Mouse (Mus musculus) midbrain, embryonic 11.5 days (tissue): ENCODE measurements around the gene Adam23. TPM values are rescaled to one million over a fixed set of nuclear protein-coding genes. Genes with fewer than 3 reads are reported as not detected.
A peak's percentile ranks its signal among the peaks of the same experiment; 100 is the strongest.

Experiments
- ATAC-seq: fragments of 200-750 bp; cut with Nextera tagmentation; 2 replicates; pipeline ENCODE4 v1.8.0; 2017; ENCODE audit warnings: moderate TSS enrichment, moderate library complexity; ENCODE audit not compliant: low FRiP score
- DNase-seq: peaks from one replicate; pipeline ENCODE4 v3.0.0; 2015; ENCODE audit warnings: low spot score; ENCODE audit errors: missing footprints
- H3K27ac ChIP-seq: fragments of 300-500 bp; sonication (generic); 2 replicates; pipeline ENCODE4 v1.5.1; 2014; ENCODE audit warnings: low read depth, low read length
- H3K27me3 ChIP-seq: fragments of 300-500 bp; sonication (generic); 2 replicates; pipeline ENCODE4 v1.6.1; 2014; ENCODE audit warnings: mild to moderate bottlenecking, low read length, moderate library complexity, mixed read lengths; ENCODE audit not compliant: control insufficient read depth, insufficient read depth
- H3K36me3 ChIP-seq: fragments of 300-500 bp; sonication (generic); 2 replicates; pipeline ENCODE4 v1.6.1; 2014; ENCODE audit warnings: mild to moderate bottlenecking, low read length, moderate library complexity, mixed read lengths; ENCODE audit not compliant: control insufficient read depth, insufficient read depth
- H3K4me1 ChIP-seq: fragments of 300-500 bp; sonication (generic); 2 replicates; pipeline ENCODE4 v1.6.1; 2014; ENCODE audit warnings: low read length; ENCODE audit not compliant: control insufficient read depth, insufficient read depth
- H3K4me2 ChIP-seq: fragments of 300-500 bp; sonication (generic); 2 replicates; pipeline ENCODE4 v1.6.1; 2014; ENCODE audit warnings: mild to moderate bottlenecking, moderate library complexity
- H3K4me3 ChIP-seq: fragments of 300-500 bp; sonication (generic); 2 replicates; pipeline ENCODE4 v1.5.1; 2014; ENCODE audit warnings: low read depth, low read length
- H3K9ac ChIP-seq: fragments of 300-500 bp; sonication (generic); 2 replicates; pipeline ENCODE4 v1.6.1; 2014; ENCODE audit warnings: low read length
- H3K9me3 ChIP-seq: fragments of 300-500 bp; sonication (generic); 2 replicates; pipeline ENCODE4 v1.6.1; 2016; ENCODE audit warnings: low read length; ENCODE audit not compliant: control insufficient read depth
- WGBS: fragments of 180-500 bp; shearing (Covaris S2); extraction: QIAGEN DNeasy Blood & Tissue Kit; methylation state at CpG from one replicate; pipeline ENCODE4 v1.1.7; 2014; 5-methylcytosine and 5-hydroxymethylcytosine counted together
- polyA plus RNA-seq: library from polyadenylated mRNA; unstranded; fragments of >200 nt; fragmentation: Nextera tagmentation; extraction: Ambion mirVana; gene quantifications from 2 replicates; pipeline ENCODE4 v1.2.1, GENCODE M21; 2014

The Adam23 gene
- polyA plus RNA-seq, 1 experiment from 2014 or later, result 8.0 TPM

DNA sequence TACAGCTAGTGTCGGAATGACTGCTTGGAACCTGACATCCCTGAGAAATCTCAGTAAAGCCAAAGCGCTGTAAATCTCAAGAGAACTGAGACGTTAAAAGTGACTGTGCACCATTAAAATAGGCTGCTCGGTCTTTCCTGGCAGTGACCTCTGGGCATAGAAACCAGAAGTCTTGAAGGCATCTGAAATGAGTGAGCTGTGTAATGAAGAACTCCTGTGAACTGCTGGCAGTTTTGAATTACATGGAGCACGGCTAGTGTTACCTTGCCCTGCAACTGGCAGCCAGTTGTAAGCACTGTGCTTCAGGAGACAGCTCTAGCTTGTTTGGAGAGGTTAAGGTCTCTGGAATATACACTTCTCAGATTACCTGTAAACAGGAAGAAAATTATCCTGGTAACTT lies 107.3 kb downstream of the Adam23 start:
- no peaks in the 10 kb centered on the region for H3K27me3 ChIP-seq
- no peaks in the 10 kb centered on the region for H3K36me3 ChIP-seq
- no peaks in the 10 kb centered on the region for H3K9me3 ChIP-seq
- no peak overlapping the region for H3K27ac ChIP-seq
- H3K4me1 ChIP-seq, result no peaks in the 10 kb centered on the region
- ATAC-seq (no peak), DNase-seq (no peak)
- no peak overlapping the region for H3K4me3 ChIP-seq
- no peak overlapping the region for H3K9ac ChIP-seq
- WGBS, result 74% methylated on average over 5 of the region's 5 CpGs
- no peak overlapping the region for H3K4me2 ChIP-seq

DNA sequence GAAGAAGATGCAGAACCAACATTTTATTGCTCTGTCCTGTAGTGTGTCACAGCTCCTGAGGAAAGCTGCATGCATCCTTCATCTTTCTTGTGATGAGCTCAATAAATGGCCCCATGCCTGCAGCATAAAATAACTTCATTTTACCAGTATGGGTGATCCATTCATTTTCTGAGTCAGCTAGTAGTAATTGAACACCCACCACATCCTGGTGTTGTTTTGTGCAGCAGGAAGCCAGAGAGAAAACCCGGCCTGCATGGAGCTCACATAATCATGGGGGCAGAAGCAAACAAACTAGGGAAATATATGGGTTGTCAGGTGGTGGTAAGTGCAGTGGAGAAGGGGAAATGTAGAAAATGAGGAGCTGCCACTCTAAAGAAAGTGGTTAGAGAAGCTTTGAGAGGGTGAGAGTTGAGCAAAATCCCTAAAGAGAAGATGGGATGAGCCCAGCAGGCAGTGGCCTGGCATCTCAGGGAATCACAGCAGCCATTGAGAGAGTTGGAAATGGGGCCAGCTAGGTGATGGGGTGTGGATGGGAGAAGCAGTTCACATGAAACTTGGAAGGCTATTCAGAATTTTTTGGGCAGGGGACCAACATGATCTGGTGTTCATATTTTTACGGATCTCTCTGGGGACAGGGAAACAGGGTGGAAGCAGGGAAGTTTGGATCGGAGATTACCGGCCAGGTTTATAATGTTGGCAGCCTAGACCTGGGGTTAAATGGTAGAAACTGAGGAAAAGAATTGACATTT lies 116.3 kb downstream of the Adam23 start:
- WGBS, result 88% methylated on average over 4 of the region's 4 CpGs
- H3K27me3 ChIP-seq, result no peaks in the 10 kb centered on the region; the same call in 1 of the 2 replicates
- no peak overlapping the region for H3K4me3 ChIP-seq
- H3K27ac ChIP-seq, result no peak overlapping the region
- DNase-seq (no peak), ATAC-seq (no peak)
- H3K4me1 ChIP-seq, result peaks cover 5% of the 10 kb centered on the region
- no peak overlapping the region for H3K9ac ChIP-seq
- no peak overlapping the region for H3K4me2 ChIP-seq
- no peaks in the 10 kb centered on the region for H3K36me3 ChIP-seq
- H3K9me3 ChIP-seq, result no peaks in the 10 kb centered on the region

DNA sequence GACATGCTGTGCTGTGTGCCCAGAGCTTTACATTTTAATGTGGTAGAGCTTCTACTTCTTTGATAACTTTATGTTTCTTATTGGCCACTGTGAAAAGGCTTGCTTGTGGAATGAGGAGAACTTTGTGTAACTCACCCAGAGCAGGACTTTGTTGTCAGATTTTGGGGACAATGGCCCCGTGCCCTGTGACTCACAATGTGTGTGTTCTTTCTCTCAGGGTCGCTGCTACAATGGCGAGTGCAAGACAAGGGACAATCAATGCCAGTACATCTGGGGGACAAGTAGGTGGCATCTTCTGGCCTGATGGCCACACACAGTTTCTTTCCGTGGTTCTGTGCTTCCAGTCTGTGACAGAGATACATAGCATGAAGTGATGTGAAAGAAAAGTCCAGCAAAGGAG lies 118.2 kb downstream of the Adam23 start:
- 0 out of 2 replicates have a peak, but pooled peaks have one; percentile 63 for ATAC-seq
- Histone ChIP-seq H3K36me3 (no peaks in the 10 kb centered on the region), H3K27me3 (no peaks in the 10 kb centered on the region; the same call in 1 of the 2 replicates), H3K27ac (no peak overlapping the region; the same call in 1 of the 2 replicates), H3K4me1 (peaks cover 5% of the 10 kb centered on the region), H3K4me2 (no peak overlapping the region), H3K4me3 (no peak overlapping the region), H3K9me3 (no peaks in the 10 kb centered on the region), H3K9ac (no peak overlapping the region)
- no peak for DNase-seq
- 33% methylated on average over 4 of the region's 4 CpGs for WGBS

DNA sequence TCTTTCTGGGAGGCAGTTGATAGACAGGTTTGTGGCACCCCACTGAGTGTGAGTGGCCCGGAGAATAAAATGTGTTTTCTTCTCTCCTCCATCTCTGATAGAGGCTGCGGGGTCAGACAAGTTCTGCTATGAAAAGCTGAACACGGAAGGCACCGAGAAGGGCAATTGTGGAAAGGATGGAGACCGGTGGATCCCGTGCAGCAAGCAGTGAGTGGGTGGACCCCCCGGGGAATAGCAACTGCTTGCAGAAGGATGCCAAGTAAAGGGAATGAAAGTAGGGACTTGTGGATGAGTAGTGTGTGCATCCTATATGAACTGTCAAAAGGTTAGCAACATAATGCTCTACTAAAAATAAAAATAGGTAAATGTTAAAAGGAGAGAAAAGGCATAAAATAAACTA lies 120.8 kb downstream of the Adam23 start:
- H3K27ac ChIP-seq, result no peak overlapping the region
- H3K4me2 ChIP-seq, result no peak overlapping the region
- ATAC-seq, result no peak
- H3K4me3 ChIP-seq, result no peak overlapping the region
- H3K4me1 ChIP-seq, result peaks cover 5% of the 10 kb centered on the region
- no peaks in the 10 kb centered on the region for H3K9me3 ChIP-seq
- no peak for DNase-seq
- H3K27me3 ChIP-seq, result no peaks in the 10 kb centered on the region; the same call in 1 of the 2 replicates
- no peaks in the 10 kb centered on the region for H3K36me3 ChIP-seq
- H3K9ac ChIP-seq, result no peak overlapping the region
- WGBS, result 34% methylated on average over 7 of the region's 7 CpGs

DNA sequence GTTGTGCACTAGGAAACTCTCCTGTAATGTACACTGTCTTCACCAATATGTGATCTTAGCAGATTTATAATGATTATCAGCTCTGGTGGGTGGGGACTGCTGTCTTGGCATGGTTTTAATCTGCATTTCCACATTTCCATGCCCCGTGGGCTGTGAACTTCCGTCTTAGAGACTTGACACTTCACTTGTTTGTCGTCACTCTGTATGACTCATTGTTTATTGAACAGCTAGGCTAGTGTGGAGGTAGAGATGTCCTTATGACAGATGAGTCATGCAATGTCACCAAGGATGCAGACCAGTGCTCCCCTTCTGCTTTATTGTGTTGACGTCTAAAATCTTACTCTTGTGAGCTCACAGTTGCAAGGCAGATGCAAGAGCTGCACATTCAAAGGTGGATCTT lies 121.3 kb downstream of the Adam23 start:
- Histone ChIP-seq H3K27me3 (no peaks in the 10 kb centered on the region; the same call in 1 of the 2 replicates), H3K4me3 (no peak overlapping the region), H3K4me2 (no peak overlapping the region), H3K36me3 (no peaks in the 10 kb centered on the region), H3K27ac (no peak overlapping the region), H3K9me3 (no peaks in the 10 kb centered on the region), H3K9ac (no peak overlapping the region), H3K4me1 (peaks cover 5% of the 10 kb centered on the region)
- no peak for DNase-seq
- 81% methylated on average over 4 of the region's 4 CpGs for WGBS
- no peak for ATAC-seq

DNA sequence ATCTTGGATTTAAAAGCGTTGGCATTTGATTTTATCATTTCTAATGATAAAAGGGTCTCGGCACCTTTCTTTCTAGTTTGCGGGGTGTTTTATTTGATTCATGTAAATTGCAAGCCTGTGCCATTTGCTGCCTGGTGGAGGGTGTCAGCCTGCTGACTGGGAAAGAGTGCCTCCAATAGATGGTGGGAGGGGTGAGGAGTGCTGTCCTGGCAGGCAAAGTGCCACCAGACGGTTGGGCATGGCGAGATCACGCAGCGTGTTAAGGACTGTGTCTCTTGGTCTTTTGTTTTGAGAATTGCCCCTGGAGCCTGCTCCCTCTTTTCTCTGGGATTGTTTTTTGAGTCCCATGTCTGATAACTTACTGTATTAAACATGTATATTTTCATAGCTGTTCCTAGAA lies 126.5 kb downstream of the Adam23 start:
- H3K27ac ChIP-seq, result no peak overlapping the region
- H3K27me3 ChIP-seq, result no peaks in the 10 kb centered on the region
- ATAC-seq (no peak), DNase-seq (no peak)
- H3K9ac ChIP-seq, result no peak overlapping the region
- WGBS, result 80% methylated on average over 7 of the region's 7 CpGs
- no peak overlapping the region for H3K4me3 ChIP-seq
- no peaks in the 10 kb centered on the region for H3K9me3 ChIP-seq
- peaks cover 19% of the 10 kb centered on the region for H3K4me1 ChIP-seq
- H3K36me3 ChIP-seq, result no peaks in the 10 kb centered on the region
- no peak overlapping the region for H3K4me2 ChIP-seq

DNA sequence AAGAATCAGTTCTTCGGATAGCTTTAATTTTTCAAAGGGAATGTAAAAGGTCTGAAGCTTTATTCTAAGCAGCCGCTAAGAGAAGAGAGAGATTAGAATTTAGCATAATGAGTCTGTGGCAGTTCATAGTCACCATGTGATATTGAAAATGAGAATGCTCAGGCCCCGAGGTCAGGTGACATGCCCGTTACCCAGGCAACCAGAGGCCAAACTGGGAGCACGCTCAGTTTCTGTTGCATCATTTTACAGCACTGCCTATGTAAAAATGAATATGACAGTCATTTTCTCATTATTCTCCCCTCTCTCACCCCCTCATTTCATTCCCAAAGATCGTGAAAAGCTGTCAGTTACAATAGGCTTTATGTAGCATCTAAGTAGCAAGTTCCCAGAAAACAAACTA lies 127.7 kb downstream of the Adam23 start:
- Histone ChIP-seq H3K9me3 (no peaks in the 10 kb centered on the region), H3K27ac (no peak overlapping the region)
- peak; percentile 91 for DNase-seq

DNA sequence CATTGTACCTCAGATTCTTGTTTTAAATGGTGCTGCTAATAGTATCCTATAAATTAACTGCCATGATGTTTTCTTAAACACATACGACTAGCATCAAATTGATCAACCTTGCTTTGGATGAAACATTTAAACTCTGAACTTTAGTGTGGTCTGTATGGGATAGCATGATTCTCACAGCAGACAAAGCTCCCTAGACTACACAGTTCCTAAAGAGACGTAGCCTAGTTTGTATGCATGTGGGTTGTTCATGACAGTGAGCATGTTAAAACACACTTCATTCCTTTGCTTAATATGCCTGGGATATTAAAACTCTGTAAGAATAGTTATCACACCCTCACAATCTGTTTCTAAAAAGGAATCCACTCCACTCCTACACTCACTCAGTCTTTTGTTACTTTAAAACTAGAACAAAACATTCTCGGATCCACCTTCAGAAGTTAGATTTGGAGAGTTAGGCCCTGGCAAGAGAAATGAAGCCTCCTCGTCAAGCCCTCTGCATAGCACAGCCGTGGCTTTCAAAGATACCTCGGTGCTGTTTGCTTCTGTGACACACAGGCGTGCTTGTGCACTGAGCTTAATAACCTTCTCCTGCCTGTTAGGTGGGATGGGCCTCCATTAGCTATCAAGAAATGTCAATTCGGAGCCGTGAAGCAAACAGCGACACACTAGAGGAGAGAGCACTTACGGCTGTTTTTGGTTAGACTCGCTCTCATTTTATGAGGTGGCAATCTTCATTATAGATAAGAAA lies 128.3 kb downstream of the Adam23 start:
- H3K4me2 ChIP-seq, result no peak overlapping the region
- no peaks in the 10 kb centered on the region for H3K36me3 ChIP-seq
- H3K9me3 ChIP-seq, result no peaks in the 10 kb centered on the region
- ATAC-seq, result peak; percentile 69
- peak overlapping the region; percentile 32 for H3K27ac ChIP-seq
- H3K4me1 ChIP-seq, result peaks cover 19% of the 10 kb centered on the region
- 68% methylated on average over 12 of the region's 12 CpGs for WGBS
- H3K4me3 ChIP-seq, result no peak overlapping the region
- peak; percentile 85 for DNase-seq
- no peaks in the 10 kb centered on the region for H3K27me3 ChIP-seq
- H3K9ac ChIP-seq, result peak overlapping the region; percentile 41

More for the DNA sequence above, 127.7 kb downstream of the Adam23 start:
- Histone ChIP-seq H3K4me3 (no peak overlapping the region), H3K4me2 (peak overlapping the region; percentile 1; the same call in 1 of the 2 replicates), H3K27me3 (no peaks in the 10 kb centered on the region), H3K4me1 (peaks cover 19% of the 10 kb centered on the region), H3K36me3 (no peaks in the 10 kb centered on the region), H3K9ac (no peak overlapping the region)
- ATAC-seq, result peak; percentile 90
- 35% methylated on average over 6 of the region's 6 CpGs for WGBS

DNA sequence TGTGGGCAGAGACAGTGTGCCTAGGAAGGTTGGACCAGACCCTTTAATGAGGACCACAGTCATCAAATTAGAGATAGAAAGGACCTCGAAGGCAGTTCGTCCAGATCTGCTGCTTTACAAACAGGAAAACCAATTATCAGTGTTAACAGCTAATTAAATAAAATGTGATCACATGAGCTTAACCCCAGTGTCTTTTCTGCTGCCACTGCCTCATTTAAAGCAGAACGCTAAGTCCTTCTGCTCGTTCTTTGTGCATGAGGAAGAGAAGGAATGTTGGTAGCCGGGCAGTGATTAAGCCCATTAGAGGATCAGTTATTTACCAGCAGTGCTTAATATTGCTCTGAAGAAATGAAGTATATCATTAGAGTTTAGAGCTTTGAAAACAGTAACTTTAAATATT lies 131.1 kb downstream of the Adam23 start:
- no peak for DNase-seq

More for the DNA sequence above, 131.1 kb downstream of the Adam23 start:
- H3K4me1 ChIP-seq, result peaks cover 19% of the 10 kb centered on the region
- no peak overlapping the region for H3K4me3 ChIP-seq
- H3K4me2 ChIP-seq, result no peak overlapping the region
- WGBS, result 41% methylated on average over 5 of the region's 5 CpGs
- no peak overlapping the region for H3K9ac ChIP-seq
- no peaks in the 10 kb centered on the region for H3K9me3 ChIP-seq
- no peak overlapping the region for H3K27ac ChIP-seq
- no peak for ATAC-seq
- H3K36me3 ChIP-seq, result no peaks in the 10 kb centered on the region
- no peaks in the 10 kb centered on the region for H3K27me3 ChIP-seq
